Mouse (Mus musculus) megakaryocyte, embryonic 14.5 days (primary cell): ENCODE measurements around the gene Scgb1b30.
"Not testable (repeated sequence)": the region's sequence is repeated elsewhere in the genome, so short reads cannot be mapped to it uniquely, and the experiment has no call there.

Source experiments
- FLI1 ChIP-seq: IDR thresholded peaks from 2 replicates; pipeline ENCODE4 v1.6.1; 2012; ENCODE audit warnings: low read length, inconsistent platforms, mixed read lengths
- GATA1 ChIP-seq: IDR thresholded peaks from 3 replicates; pipeline ENCODE4 v1.6.1; 2012; ENCODE audit warnings: mixed read lengths, low read length, inconsistent platforms, borderline replicate concordance

DNA sequence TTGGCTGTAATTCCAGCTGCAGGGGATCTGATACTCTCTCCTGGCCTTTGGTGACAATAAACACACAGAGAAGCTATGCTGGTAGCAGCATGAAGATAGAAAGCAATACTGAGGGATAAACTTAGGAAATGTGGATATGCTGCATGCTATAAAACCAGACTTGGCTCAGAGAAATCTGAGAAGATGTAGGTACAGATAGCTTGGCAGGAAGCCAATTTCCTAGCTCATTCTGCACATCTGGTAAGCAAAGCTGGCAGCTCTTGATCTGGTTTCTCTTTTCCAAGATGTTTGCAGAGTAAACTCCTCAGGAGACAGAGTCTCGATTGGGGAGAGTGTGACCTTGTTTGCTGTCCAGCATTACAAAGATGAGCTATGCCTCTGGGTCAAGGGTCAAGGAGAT is 25.4 kb downstream of the Scgb1b30 start:
- not testable (repeated sequence) for TF ChIP-seq FLI1, GATA1
